Mouse (Mus musculus) heart, embryonic 15.5 days (tissue): ENCODE measurements around the gene Agap3. TPM values are rescaled to one million over a fixed set of nuclear protein-coding genes. Genes with fewer than 3 reads are reported as not detected.

Experiments
- ATAC-seq: fragments of 200-750 bp; cut with Nextera tagmentation; replicated peaks from 2 replicates; pipeline ENCODE4 v1.8.0; 2017; ENCODE audit warnings: low read depth, moderate TSS enrichment; ENCODE audit not compliant: insufficient number of reproducible peaks, insufficient read depth, low FRiP score
- H3K27ac ChIP-seq: fragments of 300-500 bp; sonication (generic); 2 replicates; pipeline ENCODE4 v1.5.1; 2015; ENCODE audit warnings: mild to moderate bottlenecking, inconsistent platforms
- H3K27me3 ChIP-seq: fragments of 300-500 bp; sonication (generic); 2 replicates; pipeline ENCODE4 v1.6.1; 2015; ENCODE audit warnings: inconsistent platforms
- H3K36me3 ChIP-seq: fragments of 300-500 bp; sonication (generic); 2 replicates; pipeline ENCODE4 v1.6.1; 2015; ENCODE audit warnings: mild to moderate bottlenecking, inconsistent platforms
- H3K4me1 ChIP-seq: fragments of 300-500 bp; sonication (generic); replicated peaks from 2 replicates; pipeline ENCODE4 v1.6.1; 2015; ENCODE audit warnings: inconsistent platforms
- H3K4me2 ChIP-seq: fragments of 300-500 bp; sonication (generic); 2 replicates; pipeline ENCODE4 v1.6.1; 2015; ENCODE audit warnings: inconsistent platforms, mild to moderate bottlenecking, moderate library complexity
- H3K4me3 ChIP-seq: fragments of 300-500 bp; sonication (generic); 2 replicates; pipeline ENCODE4 v1.5.1; 2015; ENCODE audit warnings: mild to moderate bottlenecking, inconsistent platforms
- H3K9ac ChIP-seq: fragments of 300-500 bp; sonication (generic); 2 replicates; pipeline ENCODE4 v1.6.1; 2015; ENCODE audit warnings: mild to moderate bottlenecking, inconsistent platforms
- H3K9me3 ChIP-seq: fragments of 300-500 bp; sonication (generic); replicated peaks from 2 replicates; pipeline ENCODE4 v1.6.1; 2016; ENCODE audit warnings: inconsistent platforms
- WGBS: fragments of 180-500 bp; shearing (Covaris S2); methylation state at CpG from one replicate; pipeline ENCODE4 v1.1.7; 2015; ENCODE audit warnings: mixed read lengths; 5-methylcytosine and 5-hydroxymethylcytosine counted together
- polyA plus RNA-seq: library from polyadenylated mRNA; unstranded; fragments of >200 nt; fragmentation: Nextera tagmentation; extraction: Ambion mirVana; gene quantifications from 2 replicates; pipeline ENCODE4 v1.2.1, GENCODE M21; 2015

Gene Agap3
- polyA plus RNA-seq, 1 experiment from 2014 or later: 27.9 TPM

DNA sequence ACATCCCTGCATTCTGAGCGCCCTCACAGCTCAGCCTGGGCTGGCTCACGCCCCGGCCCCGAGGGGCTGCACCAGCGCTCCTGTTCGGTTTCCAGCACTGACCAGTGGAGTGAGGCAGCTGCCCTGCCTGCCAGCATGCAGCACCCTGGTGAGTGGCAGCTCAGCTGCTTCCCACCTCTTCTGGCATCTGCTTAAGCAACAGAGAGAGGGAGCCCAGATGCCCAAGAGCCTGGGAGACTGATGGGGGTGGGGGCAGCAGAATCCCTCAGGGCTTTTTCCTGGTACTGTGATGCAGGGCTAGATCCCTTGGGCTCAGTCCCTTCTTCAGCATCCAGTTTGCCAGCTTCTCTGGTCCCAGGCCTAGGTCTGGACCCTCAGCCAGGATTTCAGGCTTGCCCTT, 44.8 kb downstream of the Agap3 start:
- 63% methylated on average over 6 of the region's 6 CpGs for WGBS
- Histone ChIP-seq H3K36me3 (peaks cover 69% of the 10 kb centered on the region), H3K9me3 (no peaks in the 10 kb centered on the region), H3K4me1 (no peaks in the 10 kb centered on the region), H3K27ac (no peak overlapping the region), H3K4me3 (no peak overlapping the region), H3K4me2 (no peak overlapping the region), H3K27me3 (no peaks in the 10 kb centered on the region), H3K9ac (no peak overlapping the region)
- ATAC-seq: no peak

DNA sequence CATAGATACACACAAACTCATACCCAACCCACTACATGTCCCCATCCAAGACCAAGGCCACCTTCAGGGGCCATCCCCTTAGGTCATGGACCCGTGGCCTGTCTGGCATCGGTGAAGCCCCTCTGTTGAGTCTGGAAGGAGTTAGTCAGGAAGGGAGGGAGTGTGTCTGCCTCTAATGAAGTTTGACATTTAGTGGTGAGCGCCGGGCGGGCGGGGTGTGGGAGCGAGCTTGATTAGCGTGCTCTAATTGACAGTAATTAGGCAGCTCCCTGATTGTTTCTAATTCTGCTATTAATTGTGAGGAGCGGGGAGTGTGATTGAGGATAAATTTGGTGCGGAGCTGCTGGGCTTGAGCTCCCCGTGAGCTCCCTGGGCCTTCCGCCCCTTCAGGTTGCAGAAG, 45.5 kb downstream of the Agap3 start:
- H3K4me3 ChIP-seq: no peak overlapping the region
- no peaks in the 10 kb centered on the region for H3K9me3 ChIP-seq
- H3K9ac ChIP-seq: no peak overlapping the region
- no peak overlapping the region for H3K27ac ChIP-seq
- ATAC-seq: no peak
- no peak overlapping the region for H3K4me2 ChIP-seq
- H3K27me3 ChIP-seq: peaks cover 4% of the 10 kb centered on the region; the same call in 1 of the 2 replicates
- H3K4me1 ChIP-seq: no peaks in the 10 kb centered on the region
- H3K36me3 ChIP-seq: peaks cover 66% of the 10 kb centered on the region
- 85% methylated on average over 12 of the region's 12 CpGs for WGBS

DNA sequence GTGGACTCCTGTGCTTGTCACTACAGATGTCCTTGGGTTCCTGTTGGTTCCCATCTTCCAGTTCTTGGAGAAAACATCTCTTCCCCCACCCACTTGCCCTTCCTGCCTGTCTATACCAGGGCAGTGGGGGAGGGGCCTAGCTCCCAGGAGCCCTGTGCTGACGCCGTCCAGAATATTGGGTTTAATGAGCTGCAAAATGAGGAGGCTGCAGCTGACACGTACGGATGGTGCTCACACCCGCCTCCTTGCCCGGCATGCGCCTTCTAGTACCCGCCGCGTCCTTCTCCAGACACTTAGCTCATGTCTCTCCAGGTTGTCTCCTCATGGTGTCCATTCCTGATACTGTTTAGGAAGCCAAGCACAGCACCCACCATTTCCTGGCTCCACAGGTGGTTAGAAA, 47.1 kb downstream of the Agap3 start:
- Histone ChIP-seq H3K27ac (no peak overlapping the region), H3K36me3 (peaks cover 51% of the 10 kb centered on the region), H3K9me3 (no peaks in the 10 kb centered on the region), H3K4me3 (no peak overlapping the region), H3K4me1 (no peaks in the 10 kb centered on the region), H3K4me2 (no peak overlapping the region), H3K27me3 (peaks cover 13% of the 10 kb centered on the region; the same call in 1 of the 2 replicates), H3K9ac (no peak overlapping the region)
- no peak for ATAC-seq
- WGBS: 89% methylated on average over 10 of the region's 10 CpGs

DNA sequence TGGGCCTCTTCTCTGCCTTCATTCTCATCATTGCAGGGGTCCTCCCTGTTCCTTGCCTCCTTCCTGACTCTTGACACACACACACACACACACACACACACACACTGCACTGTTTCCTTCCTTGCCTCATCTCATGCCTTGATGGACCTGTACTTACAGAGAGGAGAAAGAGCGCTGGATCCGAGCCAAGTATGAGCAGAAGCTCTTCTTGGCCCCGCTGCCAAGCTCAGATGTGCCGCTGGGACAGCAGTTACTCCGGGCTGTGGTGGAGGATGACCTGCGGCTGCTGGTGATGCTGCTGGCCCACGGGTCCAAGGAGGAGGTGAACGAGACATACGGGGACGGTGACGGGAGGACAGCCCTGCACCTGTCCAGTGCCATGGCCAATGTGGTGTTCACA, 48.9 kb downstream of the Agap3 start:
- peaks cover 47% of the 10 kb centered on the region for H3K36me3 ChIP-seq
- no peak for ATAC-seq
- peaks cover 10% of the 10 kb centered on the region for H3K4me1 ChIP-seq
- H3K27me3 ChIP-seq: peaks cover 27% of the 10 kb centered on the region
- no peak overlapping the region for H3K9ac ChIP-seq
- H3K4me2 ChIP-seq: no peak overlapping the region
- H3K27ac ChIP-seq: no peak overlapping the region
- WGBS: 70% methylated on average over 11 of the region's 11 CpGs
- H3K9me3 ChIP-seq: no peaks in the 10 kb centered on the region
- H3K4me3 ChIP-seq: no peak overlapping the region

DNA sequence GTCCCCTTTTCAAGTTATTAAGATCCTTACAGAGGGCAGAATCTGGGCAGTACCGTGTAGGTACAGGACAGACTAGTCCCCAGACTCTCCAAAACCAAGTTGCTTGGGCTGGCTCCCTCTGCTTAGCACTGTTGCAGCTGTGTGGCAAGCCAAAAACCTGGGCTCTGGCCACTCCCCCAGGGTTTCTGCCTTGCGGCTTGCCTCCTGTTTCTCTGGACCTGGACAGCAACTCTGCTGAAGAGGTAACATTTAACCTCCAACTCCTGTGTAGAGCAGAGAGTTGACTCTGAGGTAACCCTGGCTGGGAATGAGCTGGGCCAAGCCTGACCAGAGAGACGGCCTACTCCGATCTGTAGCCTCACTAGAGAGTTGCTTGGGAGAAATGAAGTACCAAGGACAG, 50.8 kb downstream of the Agap3 start:
- H3K4me2 ChIP-seq: no peak overlapping the region
- H3K27ac ChIP-seq: no peak overlapping the region
- 65% methylated on average over 4 of the region's 4 CpGs for WGBS
- H3K36me3 ChIP-seq: peaks cover 41% of the 10 kb centered on the region
- no peak overlapping the region for H3K4me3 ChIP-seq
- peaks cover 30% of the 10 kb centered on the region for H3K27me3 ChIP-seq
- ATAC-seq: no peak
- peaks cover 10% of the 10 kb centered on the region for H3K4me1 ChIP-seq
- H3K9me3 ChIP-seq: no peaks in the 10 kb centered on the region
- no peak overlapping the region for H3K9ac ChIP-seq

DNA sequence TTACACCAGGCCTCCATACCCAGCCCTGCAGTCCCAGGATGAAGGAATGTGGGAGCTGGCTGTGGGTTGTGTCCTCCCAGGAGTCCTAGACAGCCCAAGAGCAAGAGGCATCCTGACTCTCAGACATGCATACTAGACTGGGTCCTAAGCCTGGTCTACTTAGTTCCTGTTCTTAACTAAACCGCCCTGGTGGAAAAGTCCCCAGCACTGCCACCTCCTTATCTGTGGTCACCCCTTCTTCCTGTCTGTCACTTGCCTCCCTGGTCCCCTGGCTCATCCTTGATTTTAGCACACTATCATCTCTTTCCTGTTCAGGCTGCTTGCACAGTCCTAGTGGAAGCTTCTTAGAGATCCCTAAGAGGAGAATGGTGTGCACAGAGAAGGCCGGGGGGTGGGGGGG, 53.5 kb downstream of the Agap3 start:
- H3K27me3 ChIP-seq: peaks cover 34% of the 10 kb centered on the region
- H3K4me2 ChIP-seq: no peak overlapping the region
- no peak overlapping the region for H3K4me3 ChIP-seq
- H3K9me3 ChIP-seq: no peaks in the 10 kb centered on the region
- 23% methylated on average over 2 of the region's 2 CpGs for WGBS
- no peak overlapping the region for H3K9ac ChIP-seq
- no peak overlapping the region for H3K27ac ChIP-seq
- H3K4me1 ChIP-seq: peaks cover 12% of the 10 kb centered on the region
- H3K36me3 ChIP-seq: peaks cover 15% of the 10 kb centered on the region
- no peak for ATAC-seq

DNA sequence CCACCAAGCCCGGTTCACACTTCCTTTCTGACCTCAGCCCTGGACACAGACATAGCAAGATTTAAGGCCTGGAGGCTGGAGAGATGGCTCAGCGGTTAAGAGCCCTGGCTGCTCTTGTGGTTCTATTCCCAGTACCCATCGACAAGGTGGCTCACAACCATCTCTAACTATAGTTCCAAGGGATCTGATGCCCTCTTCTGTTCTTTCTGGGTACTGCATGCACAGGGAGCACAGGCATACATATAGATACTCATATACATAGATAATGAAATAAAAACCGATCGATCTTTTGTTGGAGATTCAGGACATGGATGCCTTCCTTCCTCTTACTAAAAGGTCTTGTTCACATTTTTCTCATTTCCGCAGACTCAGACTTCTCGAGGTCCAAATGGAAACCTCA, 56.4 kb downstream of the Agap3 start:
- WGBS: 87% methylated on average over 7 of the region's 7 CpGs

DNA sequence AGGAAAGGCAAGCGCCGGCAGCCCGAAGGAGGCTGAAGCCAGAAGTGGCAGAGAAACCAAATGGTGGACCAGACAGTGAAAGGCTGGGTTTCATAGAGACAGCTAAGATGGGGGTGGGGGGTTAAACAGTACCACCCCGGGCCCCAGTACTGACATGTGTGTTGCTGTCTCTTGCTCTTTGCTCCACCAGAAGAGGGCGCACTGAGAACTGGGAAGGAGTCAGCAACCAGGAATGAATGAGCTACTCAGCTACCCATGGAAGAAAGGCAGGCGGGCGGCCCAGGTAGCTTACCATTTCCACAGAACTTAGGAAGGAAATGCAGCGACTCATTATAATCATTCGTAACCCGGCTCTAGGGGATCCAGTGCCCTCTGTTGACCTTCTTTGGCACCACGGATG, 58.7 kb downstream of the Agap3 start:
- no peak for ATAC-seq
- H3K27me3 ChIP-seq: peaks cover 8% of the 10 kb centered on the region
- no peak overlapping the region for H3K4me2 ChIP-seq
- H3K9me3 ChIP-seq: no peaks in the 10 kb centered on the region
- H3K9ac ChIP-seq: no peak overlapping the region
- peaks cover 6% of the 10 kb centered on the region for H3K4me1 ChIP-seq
- no peak overlapping the region for H3K27ac ChIP-seq
- 50% methylated on average over 11 of the region's 11 CpGs for WGBS
- H3K4me3 ChIP-seq: no peak overlapping the region
- no peaks in the 10 kb centered on the region for H3K36me3 ChIP-seq

More for the DNA sequence above, 56.4 kb downstream of the Agap3 start:
- no peak for ATAC-seq
- Histone ChIP-seq H3K4me3 (no peak overlapping the region), H3K9ac (no peak overlapping the region), H3K27ac (no peak overlapping the region), H3K4me1 (peaks cover 16% of the 10 kb centered on the region), H3K9me3 (no peaks in the 10 kb centered on the region), H3K36me3 (no peaks in the 10 kb centered on the region), H3K4me2 (no peak overlapping the region), H3K27me3 (peaks cover 25% of the 10 kb centered on the region)

DNA sequence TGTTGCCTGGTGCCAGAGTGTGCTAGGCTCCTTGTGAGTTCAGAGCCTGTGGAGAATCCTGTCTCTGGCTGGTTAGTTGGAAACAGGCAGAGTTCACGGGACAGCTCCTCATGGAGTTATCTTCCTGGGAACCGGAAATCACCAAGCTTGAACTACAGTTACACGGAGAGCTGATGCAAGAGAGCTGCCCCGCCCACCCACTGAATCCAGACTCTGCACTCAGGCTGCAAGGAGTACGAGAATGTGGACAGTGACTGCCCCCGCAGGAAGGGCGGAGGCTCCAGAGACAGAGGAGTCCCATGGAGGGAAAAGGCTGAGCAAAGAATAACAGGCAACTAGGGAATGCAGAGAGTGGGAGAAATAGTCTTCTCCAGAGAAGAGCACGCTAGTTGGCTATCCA, 60.3 kb downstream of the Agap3 start:
- Histone ChIP-seq H3K36me3 (no peaks in the 10 kb centered on the region), H3K27ac (no peak overlapping the region), H3K4me1 (peaks cover 6% of the 10 kb centered on the region), H3K4me2 (no peak overlapping the region), H3K4me3 (no peak overlapping the region), H3K9ac (no peak overlapping the region), H3K9me3 (no peaks in the 10 kb centered on the region), H3K27me3 (peaks cover 12% of the 10 kb centered on the region)
- peak; percentile 53 for ATAC-seq
- 28% methylated on average over 8 of the region's 8 CpGs for WGBS

DNA sequence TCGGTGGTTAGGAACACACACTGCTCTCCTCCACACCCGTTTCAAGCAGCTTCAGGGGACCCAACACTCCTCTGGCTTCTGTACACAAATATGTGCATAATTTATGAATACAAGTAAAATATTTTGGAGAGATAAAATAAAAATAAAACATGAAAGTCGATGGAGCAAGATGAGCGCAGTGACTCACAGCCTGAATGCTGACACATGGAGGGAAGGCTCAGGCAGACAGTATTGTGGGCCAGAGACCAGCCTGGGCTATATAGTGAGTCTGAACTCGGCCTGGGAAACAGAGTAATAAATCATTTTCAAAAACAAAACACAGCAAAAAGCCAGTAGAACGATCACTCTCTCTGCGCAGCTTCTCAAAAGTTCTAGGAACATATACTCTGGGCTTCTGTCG, 69.4 kb downstream of the Agap3 start:
- Histone ChIP-seq H3K36me3 (no peaks in the 10 kb centered on the region), H3K4me1 (peaks cover 5% of the 10 kb centered on the region), H3K4me2 (no peak overlapping the region), H3K4me3 (no peak overlapping the region), H3K27me3 (peaks cover 87% of the 10 kb centered on the region), H3K9ac (no peak overlapping the region), H3K27ac (no peak overlapping the region), H3K9me3 (no peaks in the 10 kb centered on the region)
- 57% methylated on average over 8 of the region's 8 CpGs for WGBS
- ATAC-seq: no peak

DNA sequence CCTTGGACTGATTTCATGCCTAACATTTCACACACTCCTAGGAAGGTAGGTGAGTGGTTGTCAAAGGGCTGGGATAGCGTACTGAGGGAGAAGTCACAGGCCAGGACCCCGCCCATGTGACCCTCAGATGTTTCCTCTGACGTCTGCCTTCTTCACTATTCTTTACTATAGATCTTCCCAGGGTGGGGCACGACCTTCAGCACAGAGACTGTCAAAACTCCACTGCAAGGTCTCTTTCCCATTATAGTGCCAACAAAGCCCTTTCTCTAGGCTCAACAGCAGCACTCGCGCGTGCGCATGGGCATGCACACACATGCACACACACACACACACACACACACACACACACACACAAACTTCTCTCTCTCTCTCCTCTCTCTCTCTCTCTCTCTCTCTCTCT, 71.8 kb downstream of the Agap3 start:
- Histone ChIP-seq H3K27me3 (peaks cover 88% of the 10 kb centered on the region), H3K9ac (no peak overlapping the region), H3K9me3 (no peaks in the 10 kb centered on the region), H3K4me1 (peaks cover 14% of the 10 kb centered on the region), H3K27ac (no peak overlapping the region), H3K36me3 (no peaks in the 10 kb centered on the region), H3K4me2 (no peak overlapping the region), H3K4me3 (no peak overlapping the region)
- WGBS: 57% methylated on average over 8 of the region's 8 CpGs
- no peak for ATAC-seq

DNA sequence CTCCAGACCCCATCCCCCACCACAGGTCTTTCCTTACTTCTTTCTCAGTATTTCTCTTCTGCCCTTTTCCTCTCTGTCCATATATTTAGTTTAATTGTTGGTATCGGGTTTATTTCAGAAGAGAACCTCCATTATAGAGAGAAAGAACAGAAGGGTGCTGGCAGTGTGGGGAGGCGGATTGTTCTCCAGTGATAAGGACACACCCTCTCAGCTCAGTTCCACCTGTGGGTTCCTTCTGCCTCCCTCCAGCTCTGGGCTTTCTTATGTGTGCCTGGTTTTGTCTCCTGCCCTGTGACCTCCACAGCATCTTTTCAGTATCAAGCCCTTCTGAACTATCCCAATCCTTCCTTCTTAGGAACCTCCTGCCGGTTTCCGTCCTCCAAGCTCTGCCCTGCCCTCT, 72.5 kb downstream of the Agap3 start:
- H3K9me3 ChIP-seq: no peaks in the 10 kb centered on the region
- no peaks in the 10 kb centered on the region for H3K36me3 ChIP-seq
- peaks cover 91% of the 10 kb centered on the region for H3K27me3 ChIP-seq
- WGBS: 17% methylated on average over 4 of the region's 4 CpGs
- no peak overlapping the region for H3K4me2 ChIP-seq
- no peak overlapping the region for H3K4me3 ChIP-seq
- H3K9ac ChIP-seq: no peak overlapping the region
- ATAC-seq: no peak
- H3K4me1 ChIP-seq: peaks cover 14% of the 10 kb centered on the region
- no peak overlapping the region for H3K27ac ChIP-seq
